Mouse (Mus musculus) liver, embryonic 14.5 days (tissue): ENCODE measurements at regions not wholly inside any gene's neighbourhood (a gene's known extent, or its start where the extent isn't known, plus 50 kb on each side); places are given as distances from the start of the nearest gene placed in this dataset.

Source experiments
- ATAC-seq: fragments of 200-750 bp; cut with Nextera tagmentation; 2 replicates; pipeline ENCODE4 v1.8.0; 2017; ENCODE audit warnings: moderate number of reproducible peaks, mild to moderate bottlenecking, moderate library complexity; ENCODE audit not compliant: insufficient read depth
- DNase-seq, 3 experiments: peaks; one replicate each; pipeline ENCODE4 v3.0.0-alpha.2; 2012 to 2013; ENCODE audit warnings: low read depth in 3 of 3, low spot score in 3 of 3
- H3K27ac ChIP-seq: fragments of 300-500 bp; sonication (generic); 2 replicates; pipeline ENCODE4 v1.5.1; 2014; ENCODE audit warnings: moderate library complexity, mild to moderate bottlenecking, control low read depth, inconsistent platforms
- H3K27me3 ChIP-seq: fragments of 300-500 bp; sonication (generic); 2 replicates; pipeline ENCODE4 v1.6.1; 2014; ENCODE audit warnings: mild to moderate bottlenecking, low read length, moderate library complexity; ENCODE audit not compliant: control insufficient read depth, insufficient read depth
- H3K36me3 ChIP-seq: fragments of 300-500 bp; sonication (generic); replicated peaks from 2 replicates; pipeline ENCODE4 v1.6.1; 2014; ENCODE audit warnings: low read depth; ENCODE audit not compliant: control insufficient read depth, insufficient read depth
- H3K4me1 ChIP-seq, 2 experiments: fragments of 200-500 bp in 1 of 2; fragments of 300-500 bp in 1 of 2; sonication (generic) in 1 of 2; replicated peaks; 2 replicates each; pipeline ENCODE4 v1.6.1; 2012 to 2014; ENCODE audit warnings: antibody characterized with exemption in 1 of 2, inconsistent platforms in 1 of 2, low read length in 1 of 2; ENCODE audit not compliant: control insufficient read depth in 2 of 2, insufficient read depth in 2 of 2
- H3K4me2 ChIP-seq: fragments of 300-500 bp; sonication (generic); 2 replicates; pipeline ENCODE4 v1.6.1; 2014; ENCODE audit warnings: low read depth, mild to moderate bottlenecking, control low read depth, moderate library complexity
- H3K4me3 ChIP-seq, 2 experiments: fragments of 200-500 bp in 1 of 2; fragments of 300-500 bp in 1 of 2; sonication (generic) in 1 of 2; 2 replicates each; pipeline ENCODE4 v1.5.1; 2012 to 2014; ENCODE audit warnings: low read depth in 2 of 2, low read length in 2 of 2, mild to moderate bottlenecking in 2 of 2, control low read depth in 1 of 2, inconsistent platforms in 1 of 2, moderate library complexity in 1 of 2; ENCODE audit not compliant: insufficient read depth in 1 of 2
- H3K9ac ChIP-seq: fragments of 300-500 bp; sonication (generic); replicated peaks from 2 replicates; pipeline ENCODE4 v1.6.1; 2014; ENCODE audit warnings: mild to moderate bottlenecking, control low read depth, moderate library complexity
- H3K9me3 ChIP-seq: fragments of 300-500 bp; sonication (generic); 2 replicates; pipeline ENCODE4 v1.6.1; 2016; ENCODE audit warnings: low read length, mixed read lengths; ENCODE audit not compliant: control insufficient read depth
- CTCF ChIP-seq: IDR thresholded peaks from 2 replicates; pipeline ENCODE4 v1.5.1; 2016; ENCODE audit warnings: antibody characterized with exemption, low read depth, control low read depth
- EP300 ChIP-seq: IDR thresholded peaks from 2 replicates; pipeline ENCODE4 v1.6.1; 2016; ENCODE audit warnings: antibody characterized with exemption, low read depth
- WGBS: fragments of 180-500 bp; shearing (Covaris S2); extraction: QIAGEN DNeasy Blood & Tissue Kit; methylation state at CpG from one replicate; pipeline ENCODE4 v1.1.7; 2014; ENCODE audit not compliant: insufficient replicate concordance; 5-methylcytosine and 5-hydroxymethylcytosine counted together

DNA sequence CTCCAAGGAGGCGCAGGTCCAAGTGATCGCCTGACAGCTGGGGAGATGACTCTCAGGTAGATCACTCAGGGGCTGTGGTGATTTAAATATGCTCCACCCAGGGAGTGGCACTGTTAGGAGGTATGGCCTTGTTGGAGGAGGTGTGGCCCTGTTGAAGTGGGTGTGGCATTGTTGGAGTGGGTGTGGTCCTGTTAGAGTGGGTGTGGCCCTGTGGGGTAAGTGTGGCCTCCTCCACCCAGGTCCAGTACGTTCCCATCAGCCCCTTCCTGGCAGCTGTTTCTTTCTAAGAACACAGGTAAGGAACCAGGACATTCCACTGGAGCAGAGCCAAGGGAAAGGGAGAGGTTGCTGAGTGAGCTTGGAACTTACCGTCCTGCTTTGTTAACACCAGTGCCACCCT, 125.1 kb downstream of the Cryba4 start:
- WGBS = 56% methylated on average over 4 of the region's 4 CpGs
- H3K9me3 ChIP-seq = no peaks in the 10 kb centered on the region
- ATAC-seq = no peak
- H3K27ac ChIP-seq = no peak overlapping the region
- no peak overlapping the region for H3K4me2 ChIP-seq
- DNase-seq = no peak
- H3K9ac ChIP-seq = no peak overlapping the region
- H3K4me3 ChIP-seq = no peak overlapping the region
- H3K4me1 ChIP-seq = no peaks in the 10 kb centered on the region
- no peaks in the 10 kb centered on the region for H3K27me3 ChIP-seq
- no peak for TF ChIP-seq CTCF
- no peak for TF ChIP-seq EP300
- no peaks in the 10 kb centered on the region for H3K36me3 ChIP-seq

DNA sequence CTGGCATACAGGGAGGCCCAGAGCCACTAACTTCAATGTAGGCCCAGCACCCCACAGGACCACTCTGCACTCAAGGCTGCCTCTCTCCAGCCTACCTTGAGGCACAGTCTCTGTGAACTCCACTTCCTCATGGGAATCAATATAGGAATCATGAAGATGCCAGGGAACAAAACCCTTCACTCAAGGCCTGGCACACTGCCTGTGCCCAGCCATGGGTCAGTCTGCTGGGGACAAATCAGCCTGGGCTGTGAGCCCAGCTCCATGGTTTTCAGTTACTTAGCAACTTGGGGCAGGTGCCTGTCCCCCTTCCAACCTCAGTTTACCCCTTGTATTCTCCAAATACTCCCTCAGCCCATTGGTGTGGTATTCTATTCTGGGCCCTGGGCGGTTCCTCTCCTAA, 119.6 kb downstream of the Cryba4 start:
- H3K4me3 ChIP-seq = no peak overlapping the region
- H3K27me3 ChIP-seq = no peaks in the 10 kb centered on the region
- H3K4me2 ChIP-seq = no peak overlapping the region
- 44% methylated on average over 1 of the region's 1 CpGs for WGBS
- no peak overlapping the region for H3K9ac ChIP-seq
- no peak for DNase-seq
- H3K36me3 ChIP-seq = no peaks in the 10 kb centered on the region
- H3K9me3 ChIP-seq = no peaks in the 10 kb centered on the region
- TF ChIP-seq CTCF (no peak), EP300 (no peak)
- H3K4me1 ChIP-seq = no peaks in the 10 kb centered on the region
- no peak for ATAC-seq
- no peak overlapping the region for H3K27ac ChIP-seq

DNA sequence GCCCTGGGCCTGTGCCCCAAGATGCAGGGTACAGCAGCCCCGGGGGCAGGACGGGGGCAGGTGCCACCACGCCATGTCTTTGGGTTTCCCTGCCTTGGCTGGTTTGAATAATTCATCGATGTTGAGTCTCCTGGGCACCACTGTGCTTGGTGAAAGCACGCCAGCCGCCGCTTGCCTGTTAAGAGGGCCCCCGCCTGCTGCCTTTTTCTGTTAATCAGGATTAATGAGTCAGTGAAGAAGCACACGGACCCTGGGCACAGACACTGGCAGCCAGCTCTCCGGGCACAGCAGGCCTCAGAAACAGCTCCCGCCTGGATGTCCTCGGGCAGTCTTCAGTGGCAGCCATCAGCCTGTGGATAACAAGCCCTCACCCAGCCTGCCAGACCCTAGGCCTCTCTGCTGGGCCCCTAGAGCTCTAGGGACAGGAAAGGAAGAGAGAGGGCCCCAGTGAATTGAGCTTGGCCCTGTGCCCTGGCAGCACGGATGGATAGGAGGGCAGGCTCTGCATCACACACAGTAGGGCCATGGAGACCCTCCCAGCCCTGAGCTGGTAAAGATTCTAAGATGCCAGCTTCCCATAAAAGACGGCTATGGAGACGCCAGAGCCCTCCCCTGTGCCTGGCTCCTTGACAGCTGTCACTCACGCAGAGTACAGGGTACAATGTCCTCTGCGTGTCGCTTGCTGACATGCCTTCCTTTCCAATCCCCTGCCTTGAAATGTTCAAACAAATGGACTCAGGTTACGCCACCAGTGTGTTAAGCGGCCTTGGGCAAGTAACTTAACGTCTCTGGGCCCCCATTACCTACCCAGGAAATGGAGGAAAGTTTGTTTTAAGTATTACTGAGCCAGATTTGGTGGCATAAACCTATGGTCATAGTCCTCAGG, 118.4 kb downstream of the Cryba4 start:
- Histone ChIP-seq H3K9me3 (no peaks in the 10 kb centered on the region), H3K4me2 (no peak overlapping the region), H3K36me3 (no peaks in the 10 kb centered on the region), H3K4me1 (no peaks in the 10 kb centered on the region), H3K9ac (no peak overlapping the region), H3K27me3 (no peaks in the 10 kb centered on the region), H3K27ac (no peak overlapping the region), H3K4me3 (no peak overlapping the region)
- TF ChIP-seq CTCF (no peak), EP300 (no peak)
- WGBS = 58% methylated on average over 21 of the region's 21 CpGs
- ATAC-seq (no peak), DNase-seq (no peak)

GRCm38 (mm10) chr5:112136646-112137045, 115.7 kb downstream of the Cryba4 start:
- no peak overlapping the region for H3K27ac ChIP-seq
- ATAC-seq (no peak), DNase-seq (no peak)
- 40% methylated on average over 7 of the region's 14 CpGs for WGBS
- no peaks in the 10 kb centered on the region for H3K4me1 ChIP-seq
- H3K27me3 ChIP-seq = no peaks in the 10 kb centered on the region
- no peaks in the 10 kb centered on the region for H3K9me3 ChIP-seq
- no peak overlapping the region for H3K9ac ChIP-seq
- H3K4me2 ChIP-seq = no peak overlapping the region
- no peak overlapping the region for H3K4me3 ChIP-seq
- TF ChIP-seq CTCF = no peak
- TF ChIP-seq EP300 = no peak
- no peaks in the 10 kb centered on the region for H3K36me3 ChIP-seq

DNA sequence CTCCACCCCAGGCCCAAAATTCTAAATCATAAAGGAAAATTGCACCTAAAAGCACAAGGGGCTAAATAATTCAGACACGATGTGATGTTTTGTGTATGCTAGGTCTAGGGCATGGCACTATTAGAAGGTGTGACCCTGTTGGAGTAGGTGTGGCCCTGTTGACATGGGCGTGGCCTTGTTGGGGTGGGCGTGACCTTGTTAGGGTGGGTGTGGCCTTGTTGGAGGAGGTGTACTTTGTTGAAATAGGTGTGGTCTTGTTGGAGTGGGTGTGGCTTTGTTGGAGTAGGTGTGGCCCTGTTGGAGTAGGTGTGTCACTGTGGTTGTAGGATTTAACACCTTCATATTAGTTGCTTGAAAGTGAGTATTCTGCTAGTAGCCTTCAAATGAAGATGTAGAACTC, 114.1 kb downstream of the Cryba4 start:
- WGBS = 53% methylated on average over 3 of the region's 3 CpGs
- H3K27ac ChIP-seq = no peak overlapping the region
- no peak for TF ChIP-seq CTCF

More for the DNA sequence above, 114.1 kb downstream of the Cryba4 start:
- H3K9ac ChIP-seq = no peak overlapping the region
- H3K9me3 ChIP-seq = no peaks in the 10 kb centered on the region
- H3K4me1 ChIP-seq = no peaks in the 10 kb centered on the region
- H3K36me3 ChIP-seq = no peaks in the 10 kb centered on the region
- DNase-seq (no peak), ATAC-seq (no peak)
- no peaks in the 10 kb centered on the region for H3K27me3 ChIP-seq
- no peak overlapping the region for H3K4me2 ChIP-seq
- no peak overlapping the region for H3K4me3 ChIP-seq
